Mouse (Mus musculus): ENCODE results near the gene Pycard. TPM values are rescaled to one million over a fixed set of nuclear protein-coding genes. Genes with fewer than 3 reads are reported as not detected.
"Not testable (repeated sequence)": the region's sequence is repeated elsewhere in the genome, so short reads cannot be mapped to it uniquely, and the experiment has no call there.

Gene Pycard
- polyA plus RNA-seq, 1 experiment from 2014 or later: 4.1 TPM

- peak overlapping the region; percentile 87 for H3K4me2 ChIP-seq (replicated peaks)
- ATAC-seq (replicated peaks): no peak
- 11% methylated on average over 10 of the region's 10 CpGs for WGBS
Measured at GRCm38 (mm10) chr7:127966371-127966918, 27.2 kb downstream of the Pycard start.

DNA sequence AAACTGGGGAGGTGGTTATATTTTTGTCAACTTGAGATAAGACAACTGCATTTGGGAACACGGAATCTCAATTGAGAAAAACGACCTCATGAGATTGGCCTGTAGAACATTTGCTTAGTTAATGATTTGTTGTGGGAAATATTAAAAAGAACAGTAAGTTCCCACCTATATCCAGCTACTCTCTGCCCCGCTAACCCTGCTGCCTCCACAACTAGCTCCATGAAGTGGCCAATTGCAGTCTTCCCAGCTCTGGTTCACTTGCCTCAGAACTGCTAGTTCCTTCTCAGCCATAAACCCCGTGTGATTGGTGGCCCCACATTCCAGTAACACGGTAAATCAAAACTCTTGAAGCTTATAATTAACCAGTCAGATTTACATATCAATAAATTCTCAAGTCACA lies 34.3 kb downstream of the Pycard start:
- H3K4me1 ChIP-seq: no peaks in the 10 kb centered on the region
- 59% methylated on average over 5 of the region's 5 CpGs for WGBS
- ATAC-seq (replicated peaks): no peak
- no peak overlapping the region for H3K4me2 ChIP-seq (replicated peaks)
- no peak overlapping the region for H3K27ac ChIP-seq (replicated peaks)
- H3K9ac ChIP-seq (replicated peaks): no peak overlapping the region
- H3K9me3 ChIP-seq: no peaks in the 10 kb centered on the region
- no peaks in the 10 kb centered on the region for H3K27me3 ChIP-seq
- no peak overlapping the region for H3K4me3 ChIP-seq
- H3K36me3 ChIP-seq: no peaks in the 10 kb centered on the region

More at GRCm38 (mm10) chr7:127966371-127966918, 27.2 kb downstream of the Pycard start:
- Histone ChIP-seq H3K4me3 (peak overlapping the region; percentile 78), H3K4me1 (peaks cover 30% of the 10 kb centered on the region), H3K9me3 (no peaks in the 10 kb centered on the region), H3K27ac (replicated peaks) (peak overlapping the region; percentile 98), H3K9ac (replicated peaks) (peak overlapping the region; percentile 99), H3K36me3 (peaks cover 18% of the 10 kb centered on the region), H3K27me3 (no peaks in the 10 kb centered on the region)

DNA sequence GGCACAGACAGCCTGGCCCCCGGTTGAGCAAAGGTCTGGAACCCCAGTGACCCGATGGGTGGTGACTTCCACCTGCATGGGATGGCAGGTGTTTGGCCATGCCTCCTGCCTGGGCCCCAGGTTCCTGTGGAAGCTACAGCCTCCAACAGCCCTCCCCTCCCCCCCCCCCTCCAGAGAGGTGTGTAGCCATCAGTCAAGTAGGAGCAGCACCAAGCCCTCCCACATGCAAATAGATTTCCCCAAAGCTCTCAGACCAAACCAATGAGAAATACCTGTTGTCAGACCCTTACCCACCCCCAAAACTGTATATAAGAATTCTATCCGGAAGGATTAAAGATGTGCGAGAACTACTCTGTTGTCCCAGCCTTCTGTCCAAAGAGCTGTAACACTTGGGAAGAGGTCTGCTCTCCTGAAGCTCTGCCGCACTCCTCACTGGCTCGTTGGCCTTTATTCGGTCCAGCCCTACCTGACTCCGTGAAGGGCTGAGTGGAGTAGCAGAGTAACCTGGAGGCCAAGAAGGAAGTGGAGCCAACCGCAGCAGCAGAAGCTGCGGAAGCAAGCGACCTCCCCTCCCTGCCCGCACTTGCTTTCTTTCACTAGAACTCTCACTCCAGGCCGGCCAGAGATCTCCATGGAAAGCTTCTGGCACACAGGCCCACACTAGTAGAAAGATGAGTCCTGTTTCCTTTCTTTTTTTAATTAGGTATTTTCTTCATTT lies 40.6 kb downstream of the Pycard start:
- no peaks in the 10 kb centered on the region for H3K4me1 ChIP-seq
- no peak overlapping the region for H3K4me2 ChIP-seq (replicated peaks)
- H3K36me3 ChIP-seq: no peaks in the 10 kb centered on the region
- no peak for ATAC-seq (replicated peaks)
- H3K9ac ChIP-seq (replicated peaks): no peak overlapping the region
- H3K27me3 ChIP-seq: no peaks in the 10 kb centered on the region
- 50% methylated on average over 13 of the region's 13 CpGs for WGBS
- no peaks in the 10 kb centered on the region for H3K9me3 ChIP-seq
- H3K27ac ChIP-seq (replicated peaks): no peak overlapping the region
- no peak overlapping the region for H3K4me3 ChIP-seq

DNA sequence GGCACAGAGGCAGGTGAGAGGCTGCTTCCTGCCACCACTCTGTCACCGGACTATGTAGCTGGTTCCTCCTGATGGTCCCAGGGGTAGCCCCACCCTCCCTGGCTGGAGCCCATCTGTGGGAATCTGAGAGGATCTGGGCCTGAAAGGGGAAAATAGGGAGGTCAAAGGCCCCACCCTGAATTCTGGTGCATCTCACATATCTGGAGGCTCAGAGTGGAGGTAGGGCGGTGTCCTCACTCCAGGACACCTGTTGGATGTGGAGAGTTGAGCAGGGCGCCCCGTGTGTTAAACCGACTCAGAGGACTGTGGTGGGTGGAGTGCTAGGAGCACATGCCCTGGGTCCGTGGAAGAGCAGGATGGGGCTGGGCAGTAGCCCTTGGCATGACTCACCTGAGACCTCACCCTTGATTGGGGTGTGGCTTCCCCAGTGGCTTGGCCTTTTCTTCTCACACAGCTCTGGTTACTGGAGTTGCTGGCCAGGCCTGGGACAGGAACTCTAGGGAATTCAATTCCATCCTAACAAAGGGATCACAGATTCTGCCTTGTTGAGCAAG lies 47.1 kb downstream of the Pycard start, which contains the start of gene Prss36:
TSS of gene Prss36 (minus strand) at position 256 of the 554 bp plus-strand sequence.
- no peak within 1 kb of the TSS for H3K4me3 ChIP-seq
- no peaks in the 10 kb centered on the region for H3K9me3 ChIP-seq
- ATAC-seq (replicated peaks): no peak
- no peaks in the 10 kb centered on the region for H3K36me3 ChIP-seq
- no peak within 1 kb of the TSS for H3K9ac ChIP-seq (replicated peaks)
- no peak within 1 kb of the TSS for H3K4me2 ChIP-seq (replicated peaks)
- H3K27me3 ChIP-seq: peaks cover 12% of the 10 kb centered on the region; the same call in 1 of the 2 replicates
- no peaks in the 10 kb centered on the region for H3K4me1 ChIP-seq
- no peak within 1 kb of the TSS for H3K27ac ChIP-seq (replicated peaks)
- WGBS: 78% methylated on average over 6 of the region's 6 CpGs

GRCm38 (mm10) chr7:127944614-127945013 lies 49.1 kb downstream of the Pycard start:
- H3K27me3 ChIP-seq: peaks cover 12% of the 10 kb centered on the region; the same call in 1 of the 2 replicates
- 11% methylated on average over 23 of the region's 23 CpGs for WGBS
- no peaks in the 10 kb centered on the region for H3K36me3 ChIP-seq
- H3K27ac ChIP-seq (replicated peaks): no peak overlapping the region
- no peak overlapping the region for H3K9ac ChIP-seq (replicated peaks)
- no peaks in the 10 kb centered on the region for H3K9me3 ChIP-seq
- ATAC-seq (replicated peaks): no peak
- H3K4me2 ChIP-seq (replicated peaks): no peak overlapping the region
- no peaks in the 10 kb centered on the region for H3K4me1 ChIP-seq
- H3K4me3 ChIP-seq: no peak overlapping the region

DNA sequence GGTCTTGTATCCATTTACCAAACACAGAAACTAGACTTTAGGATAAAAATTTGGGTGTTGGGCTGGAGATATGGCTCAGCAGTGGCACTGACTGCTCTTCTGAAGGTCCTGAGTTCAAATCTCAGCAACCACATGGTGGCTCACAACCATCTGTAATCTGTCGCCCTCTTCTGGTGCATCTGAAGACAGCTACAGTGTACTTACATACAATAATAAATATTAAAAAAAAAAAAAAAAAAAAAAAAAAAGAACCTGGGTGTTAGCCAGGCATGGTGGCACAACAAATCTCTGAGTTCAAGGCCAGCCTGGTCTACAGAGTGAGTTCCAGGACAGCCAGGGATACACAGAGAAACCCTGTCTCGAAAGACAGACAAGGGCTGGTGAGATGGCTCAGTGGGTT lies 51.6 kb downstream of the Pycard start:
- not testable (repeated sequence) for H3K4me2 ChIP-seq (replicated peaks); H3K4me3 ChIP-seq; H3K36me3 ChIP-seq; H3K27ac ChIP-seq (replicated peaks); ATAC-seq (replicated peaks); H3K9ac ChIP-seq (replicated peaks); H3K9me3 ChIP-seq; H3K4me1 ChIP-seq
- WGBS: 58% methylated on average over 2 of the region's 2 CpGs
- H3K27me3 ChIP-seq: peaks cover 12% of the 10 kb centered on the region; the same call in 1 of the 2 replicates

Other genes with a start within 250 kb of the Pycard start
- 9.4 and 10.5 TPM in 2 replicates for gene Fbxl19, start 249.3 kb downstream of the Pycard start, polyA plus RNA-seq (2015; fragmentation: Nextera tagmentation; extraction: Ambion mirVana)
- 8.7 and 8.8 TPM in 2 replicates for gene Orai3, start 224.1 kb downstream of the Pycard start, polyA plus RNA-seq (2015; fragmentation: Nextera tagmentation; extraction: Ambion mirVana)
- gene Setd1a, start 217.2 kb downstream of the Pycard start, polyA plus RNA-seq (2015; fragmentation: Nextera tagmentation; extraction: Ambion mirVana): 22.4 and 24.8 TPM in 2 replicates
- gene Gm49388, start 208.3 kb downstream of the Pycard start, polyA plus RNA-seq (2015; fragmentation: Nextera tagmentation; extraction: Ambion mirVana): not detected in 2 replicates
- 7.4 TPM in 2 replicates for gene Hsd3b7, start 193.3 kb downstream of the Pycard start, polyA plus RNA-seq (2015; fragmentation: Nextera tagmentation; extraction: Ambion mirVana)
- 19.2 and 21.3 TPM in 2 replicates for gene Stx4a, start 169.6 kb downstream of the Pycard start, polyA plus RNA-seq (2015; fragmentation: Nextera tagmentation; extraction: Ambion mirVana)
- gene Stx1b, start 169.3 kb downstream of the Pycard start, polyA plus RNA-seq (2015; fragmentation: Nextera tagmentation; extraction: Ambion mirVana): 34.5 and 37.4 TPM in 2 replicates
- 13.2 and 13.7 TPM in 2 replicates for gene Zfp646, start 117.6 kb downstream of the Pycard start, polyA plus RNA-seq (2015; fragmentation: Nextera tagmentation; extraction: Ambion mirVana)
- gene Zfp668, start 117.0 kb downstream of the Pycard start, polyA plus RNA-seq (2015; fragmentation: Nextera tagmentation; extraction: Ambion mirVana): 46.2 and 48.4 TPM in 2 replicates
- gene Prss53, start 102.9 kb downstream of the Pycard start, polyA plus RNA-seq (2015; fragmentation: Nextera tagmentation; extraction: Ambion mirVana): 0.78 and 0.92 TPM in 2 replicates
- gene Gm21974, start 98.4 kb downstream of the Pycard start, polyA plus RNA-seq (2015; fragmentation: Nextera tagmentation; extraction: Ambion mirVana): not detected in 2 replicates
- 65.7 and 69.7 TPM in 2 replicates for gene Vkorc1, start 98.2 kb downstream of the Pycard start, polyA plus RNA-seq (2015; fragmentation: Nextera tagmentation; extraction: Ambion mirVana)
- gene Bckdk, start 89.8 kb downstream of the Pycard start, polyA plus RNA-seq (2015; fragmentation: Nextera tagmentation; extraction: Ambion mirVana): 81.7 and 84.3 TPM in 2 replicates
- 52.7 and 56.5 TPM in 2 replicates for gene Kat8, start 81.4 kb downstream of the Pycard start, polyA plus RNA-seq (2015; fragmentation: Nextera tagmentation; extraction: Ambion mirVana)
- gene Prss8, start 63.8 kb downstream of the Pycard start, polyA plus RNA-seq (2015; fragmentation: Nextera tagmentation; extraction: Ambion mirVana): 0.20 and 0.29 TPM in 2 replicates
- gene Prss36, start 47.1 kb downstream of the Pycard start, polyA plus RNA-seq (2015; fragmentation: Nextera tagmentation; extraction: Ambion mirVana): 9.6 and 11.6 TPM in 2 replicates
- 438 and 469 TPM in 2 replicates for gene Fus, start 26.4 kb downstream of the Pycard start, polyA plus RNA-seq (2015; fragmentation: Nextera tagmentation; extraction: Ambion mirVana)
- gene Trim72, start 10.1 kb upstream of the Pycard start, polyA plus RNA-seq (2015; fragmentation: Nextera tagmentation; extraction: Ambion mirVana): not detected in 2 replicates
- 0.96 and 1.0 TPM in 2 replicates for gene Itgam, start 68.8 kb upstream of the Pycard start, polyA plus RNA-seq (2015; fragmentation: Nextera tagmentation; extraction: Ambion mirVana)
- gene Gm49368, start 68.8 kb upstream of the Pycard start, polyA plus RNA-seq (2015; fragmentation: Nextera tagmentation; extraction: Ambion mirVana): not detected in 2 replicates
- gene Itgax, start 135.7 kb upstream of the Pycard start, polyA plus RNA-seq (2015; fragmentation: Nextera tagmentation; extraction: Ambion mirVana): 0.27 TPM in 1 of 2 replicates, not detected in the other
- not detected in 2 replicates for gene Itgad, start 160.5 kb upstream of the Pycard start, polyA plus RNA-seq (2015; fragmentation: Nextera tagmentation; extraction: Ambion mirVana)
- gene Cox6a2, start 212.5 kb upstream of the Pycard start, polyA plus RNA-seq (2015; fragmentation: Nextera tagmentation; extraction: Ambion mirVana): 0.78 TPM in 1 of 2 replicates, not detected in the other
- 11.0 and 12.0 TPM in 2 replicates for gene Armc5, start 243.5 kb upstream of the Pycard start, polyA plus RNA-seq (2015; fragmentation: Nextera tagmentation; extraction: Ambion mirVana)
- gene 9130023H24Rik, start 244.2 kb upstream of the Pycard start, polyA plus RNA-seq (2015; fragmentation: Nextera tagmentation; extraction: Ambion mirVana): 8.8 and 9.7 TPM in 2 replicates